Mouse (Mus musculus) kidney, embryonic 16.5 days (tissue): ENCODE results near the gene Dpep1. TPM values are rescaled to one million over a fixed set of nuclear protein-coding genes. Genes with fewer than 3 reads are reported as not detected.
A peak's percentile ranks its signal among the peaks of the same experiment; 100 is the strongest.

ENCODE experiments used
- ATAC-seq: fragments of 200-750 bp; cut with Nextera tagmentation; 2 replicates; pipeline ENCODE4 v1.8.0; 2017; ENCODE audit warnings: moderate TSS enrichment; ENCODE audit not compliant: low FRiP score, low TSS enrichment
- H3K27ac ChIP-seq: fragments of 300-500 bp; sonication (generic); 2 replicates; pipeline ENCODE4 v1.5.1; 2014; ENCODE audit warnings: low read length
- H3K27me3 ChIP-seq: fragments of 300-500 bp; sonication (generic); 2 replicates; pipeline ENCODE4 v1.6.1; 2014; ENCODE audit warnings: low read length, control low read depth, mixed read lengths; ENCODE audit not compliant: insufficient read depth
- H3K36me3 ChIP-seq: fragments of 300-500 bp; sonication (generic); 2 replicates; pipeline ENCODE4 v1.6.1; 2014; ENCODE audit warnings: low read length, control low read depth, mixed read lengths; ENCODE audit not compliant: insufficient read depth
- H3K4me1 ChIP-seq: fragments of 300-500 bp; sonication (generic); 2 replicates; pipeline ENCODE4 v1.6.1; 2014; ENCODE audit warnings: low read length, control low read depth, mixed read lengths; ENCODE audit not compliant: insufficient read depth
- H3K4me2 ChIP-seq: fragments of 300-500 bp; sonication (generic); replicated peaks from 2 replicates; pipeline ENCODE4 v1.6.1; 2014; ENCODE audit warnings: low read depth, low read length
- H3K4me3 ChIP-seq: fragments of 300-500 bp; sonication (generic); 2 replicates; pipeline ENCODE4 v1.5.1; 2014; ENCODE audit warnings: mild to moderate bottlenecking, low read length
- H3K9ac ChIP-seq: fragments of 300-500 bp; sonication (generic); replicated peaks from 2 replicates; pipeline ENCODE4 v1.6.1; 2014; ENCODE audit warnings: low read length
- H3K9me3 ChIP-seq: fragments of 300-500 bp; sonication (generic); 2 replicates; pipeline ENCODE4 v1.6.1; 2016; ENCODE audit warnings: low read length, control low read depth
- WGBS: fragments of 180-500 bp; shearing (Covaris S2); extraction: QIAGEN DNeasy Blood & Tissue Kit; methylation state at CpG from one replicate; pipeline ENCODE4 v1.1.7; 2014; 5-methylcytosine and 5-hydroxymethylcytosine counted together
- polyA plus RNA-seq: library from polyadenylated mRNA; unstranded; fragments of >200 nt; fragmentation: Nextera tagmentation; extraction: Ambion mirVana; gene quantifications from 2 replicates; pipeline ENCODE4 v1.2.1, GENCODE M21; 2015

The Dpep1 gene
- polyA plus RNA-seq, result 9.6 and 11.8 TPM in 2 replicates

DNA sequence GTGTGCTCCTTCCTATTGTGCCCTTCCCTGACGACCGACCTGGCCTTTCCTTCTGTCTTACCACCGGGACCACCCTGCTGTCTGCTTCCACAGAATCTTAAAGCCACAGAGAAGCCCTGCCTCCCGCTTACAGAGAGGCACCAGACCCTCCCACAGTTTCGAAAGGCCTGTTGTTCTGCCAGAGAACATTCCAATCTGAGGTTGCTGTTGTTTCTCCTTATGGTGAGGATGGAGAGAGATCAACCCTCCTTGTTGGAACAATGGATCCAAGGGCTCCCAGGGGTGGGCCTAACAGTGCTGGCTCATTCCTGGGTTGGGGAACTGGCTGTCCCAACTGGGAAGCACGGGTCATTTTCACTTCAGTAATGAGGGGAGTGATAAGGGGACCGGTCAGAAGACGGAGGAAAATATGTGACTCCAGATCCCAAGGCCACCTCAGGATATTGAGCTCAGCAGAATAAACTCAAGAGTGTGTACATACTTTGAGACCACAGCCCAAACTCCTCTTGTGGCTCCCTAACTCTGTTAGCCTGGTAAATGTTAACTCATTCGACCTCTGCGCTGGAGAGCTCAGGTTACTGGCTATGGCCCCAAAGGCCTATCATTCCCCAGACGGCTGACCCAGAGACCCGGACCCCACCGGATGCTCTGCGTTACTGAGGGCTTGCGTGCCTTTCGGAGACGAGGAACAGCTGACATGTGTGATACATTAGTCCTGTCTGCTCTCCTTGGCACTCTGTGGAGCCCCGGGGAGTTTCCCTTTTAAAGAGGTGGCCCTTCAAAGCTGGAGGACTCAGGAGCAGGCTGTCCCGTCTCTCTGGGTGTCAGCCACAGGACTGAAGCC is at the start of gene Dpep1:
Dpep1 (plus strand) TSS at position 677 of the 844 bp plus-strand sequence.
- Histone ChIP-seq H3K9ac (peak within 1 kb of the TSS; percentile 23; the same call in 1 of the 2 replicates), H3K9me3 (no peaks in the 10 kb centered on the region), H3K36me3 (no peaks in the 10 kb centered on the region), H3K27ac (peak within 1 kb of the TSS; percentile 69), H3K4me3 (no peak within 1 kb of the TSS), H3K4me2 (no peak within 1 kb of the TSS; the same call in 1 of the 2 replicates), H3K4me1 (peaks cover 16% of the 10 kb centered on the region), H3K27me3 (no peaks in the 10 kb centered on the region)
- ATAC-seq, result peak; percentile 60
- 17% methylated on average over 19 of the region's 19 CpGs for WGBS

DNA sequence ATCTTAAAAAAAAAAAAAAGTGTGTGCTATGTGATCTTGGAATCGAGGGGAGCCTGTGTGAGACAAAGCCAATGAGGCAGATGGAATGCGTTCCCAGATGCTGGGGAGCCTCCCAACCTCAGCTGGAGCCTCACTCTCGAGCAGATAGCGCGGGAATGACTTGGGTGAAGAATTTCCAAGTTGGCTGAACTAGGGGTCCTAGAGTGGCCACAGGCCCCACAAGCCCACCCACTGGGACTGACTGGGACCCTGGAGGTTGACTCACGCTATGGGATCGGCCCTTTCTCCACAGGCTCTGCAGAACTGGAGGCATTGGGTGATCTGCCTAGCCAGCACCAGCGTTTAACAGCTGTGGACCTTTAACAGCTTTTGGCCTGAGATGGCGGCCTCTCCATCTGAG is 49.8 kb upstream of the Dpep1 start:
- no peak for ATAC-seq
- WGBS, result 73% methylated on average over 9 of the region's 9 CpGs
- Histone ChIP-seq H3K4me3 (no peak overlapping the region), H3K27ac (no peak overlapping the region), H3K27me3 (no peaks in the 10 kb centered on the region), H3K36me3 (no peaks in the 10 kb centered on the region), H3K4me2 (no peak overlapping the region), H3K9ac (no peak overlapping the region), H3K9me3 (peaks cover 3% of the 10 kb centered on the region; the same call in 1 of the 2 replicates), H3K4me1 (peaks cover 20% of the 10 kb centered on the region)

DNA sequence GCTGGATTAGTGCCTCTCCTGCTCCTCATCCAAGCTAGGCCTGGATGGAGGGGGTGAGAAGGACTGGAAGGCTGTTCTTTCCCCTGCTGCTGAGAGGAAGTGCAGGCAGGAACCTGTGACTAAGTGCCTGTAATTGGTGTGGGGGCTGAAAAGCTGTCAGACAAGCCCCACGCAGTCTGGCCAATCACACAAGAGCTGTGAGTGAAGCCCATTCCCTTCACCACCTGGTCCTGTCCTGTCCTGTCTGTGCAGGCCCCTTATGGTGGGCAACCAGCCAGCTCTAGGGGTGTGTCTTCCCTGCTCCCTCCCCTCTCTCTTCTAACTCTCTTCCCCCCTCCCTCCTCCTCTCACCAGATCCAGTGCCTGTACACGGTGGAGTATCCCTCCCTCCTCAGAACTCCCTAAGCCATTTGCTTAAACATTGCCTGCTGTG is 48.4 kb upstream of the Dpep1 start:
- Histone ChIP-seq H3K9ac (peak overlapping the region; percentile 48), H3K4me2 (no peak overlapping the region), H3K9me3 (peaks cover 3% of the 10 kb centered on the region; the same call in 1 of the 2 replicates)

DNA sequence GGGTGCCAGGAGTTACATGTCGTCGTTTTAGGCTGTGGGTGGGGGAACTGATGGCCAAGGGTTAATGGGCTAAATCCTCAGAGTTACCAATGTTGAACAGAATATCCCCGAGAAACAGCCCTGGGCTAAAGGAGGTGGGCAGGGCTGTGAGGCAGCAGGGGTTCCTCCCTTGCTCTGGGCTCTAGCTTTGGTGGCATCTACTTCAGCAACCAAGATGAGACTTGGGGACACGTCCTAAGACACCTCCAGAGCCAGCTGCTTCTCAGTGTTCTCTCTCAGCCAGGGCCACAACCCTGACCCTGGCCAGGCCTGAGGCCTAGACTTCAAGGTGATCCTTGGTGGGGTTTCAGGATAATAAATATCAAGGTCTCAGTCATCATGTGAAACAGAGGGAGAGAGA is 47.3 kb upstream of the Dpep1 start:
- H3K27ac ChIP-seq, result no peak overlapping the region
- H3K4me2 ChIP-seq, result no peak overlapping the region
- WGBS, result 33% methylated on average over 4 of the region's 4 CpGs
- no peaks in the 10 kb centered on the region for H3K36me3 ChIP-seq
- H3K4me1 ChIP-seq, result peaks cover 25% of the 10 kb centered on the region
- no peak overlapping the region for H3K9ac ChIP-seq
- H3K27me3 ChIP-seq, result no peaks in the 10 kb centered on the region
- H3K4me3 ChIP-seq, result no peak overlapping the region
- ATAC-seq, result no peak
- no peaks in the 10 kb centered on the region for H3K9me3 ChIP-seq

More for the DNA sequence above, 48.4 kb upstream of the Dpep1 start:
- no peak overlapping the region for H3K4me3 ChIP-seq
- no peaks in the 10 kb centered on the region for H3K36me3 ChIP-seq
- H3K27me3 ChIP-seq, result no peaks in the 10 kb centered on the region
- ATAC-seq, result peak; percentile 91
- H3K4me1 ChIP-seq, result peaks cover 25% of the 10 kb centered on the region
- peak overlapping the region; percentile 73 for H3K27ac ChIP-seq
- 0% methylated on average over 2 of the region's 2 CpGs for WGBS

DNA sequence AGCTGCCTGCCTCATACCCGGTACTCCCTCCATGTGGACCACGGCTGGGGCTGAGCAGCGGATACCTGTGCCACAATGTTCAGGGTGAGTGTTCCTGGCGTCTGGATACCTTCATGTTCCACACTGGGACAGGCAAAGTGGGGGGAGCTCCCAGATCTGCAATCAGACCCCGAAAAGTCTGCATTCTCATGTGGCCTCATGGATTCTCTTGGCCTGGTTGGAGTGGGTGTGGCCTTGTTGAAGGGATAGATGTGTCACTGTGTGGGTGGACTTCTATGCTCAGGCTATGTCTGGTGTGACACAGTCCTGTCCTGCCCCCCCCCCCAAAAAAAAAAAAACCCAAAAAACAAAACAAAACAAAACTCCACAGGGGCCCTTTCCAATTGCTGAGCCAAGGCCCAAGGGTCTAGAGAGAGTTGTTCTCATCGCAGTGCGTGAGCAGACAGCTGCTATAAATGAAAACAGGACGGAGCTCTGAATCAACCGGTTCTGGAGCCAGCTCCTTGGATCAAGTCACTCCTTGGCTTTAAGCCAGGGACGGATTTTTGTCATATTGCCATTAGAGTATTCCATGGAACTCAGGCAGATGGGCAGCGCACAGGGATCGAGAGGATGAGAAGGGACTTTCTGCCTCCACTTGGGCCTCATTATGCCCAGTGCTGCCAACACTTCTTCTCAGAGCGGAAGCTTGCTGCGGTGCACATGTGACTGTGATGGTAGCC is 44.1 kb upstream of the Dpep1 start:
- H3K4me3 ChIP-seq, result no peak overlapping the region
- ATAC-seq, result peak; percentile 35; the same call in 1 of the 2 replicates
- no peak overlapping the region for H3K4me2 ChIP-seq
- H3K9ac ChIP-seq, result no peak overlapping the region
- H3K36me3 ChIP-seq, result no peaks in the 10 kb centered on the region
- no peaks in the 10 kb centered on the region for H3K9me3 ChIP-seq
- H3K4me1 ChIP-seq, result peaks cover 20% of the 10 kb centered on the region
- H3K27ac ChIP-seq, result peak overlapping the region; percentile 36
- WGBS, result 70% methylated on average over 14 of the region's 14 CpGs
- no peaks in the 10 kb centered on the region for H3K27me3 ChIP-seq

DNA sequence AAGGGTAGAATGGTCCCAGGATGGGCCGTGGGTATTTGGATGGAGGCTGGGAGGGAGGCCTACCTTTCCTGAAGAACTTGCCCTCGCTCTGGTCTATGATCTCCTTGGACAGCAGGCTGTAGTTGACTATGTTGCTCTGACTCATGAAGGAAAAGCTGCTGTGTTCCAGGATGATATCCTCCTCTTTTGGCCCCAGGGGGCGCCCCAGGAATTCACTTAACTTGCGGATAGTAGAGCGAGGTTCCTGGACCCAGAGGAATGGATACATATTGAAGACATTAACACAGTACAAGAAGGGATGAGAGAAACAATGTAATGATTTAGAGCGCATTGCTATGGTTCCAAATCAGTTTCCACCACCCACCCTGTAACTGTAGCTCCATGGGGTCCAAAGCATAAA is 40.8 kb upstream of the Dpep1 start:
- Histone ChIP-seq H3K4me1 (peaks cover 5% of the 10 kb centered on the region; the same call in 1 of the 2 replicates), H3K9ac (no peak overlapping the region), H3K36me3 (no peaks in the 10 kb centered on the region), H3K27me3 (no peaks in the 10 kb centered on the region), H3K4me3 (no peak overlapping the region), H3K9me3 (no peaks in the 10 kb centered on the region), H3K4me2 (no peak overlapping the region), H3K27ac (no peak overlapping the region)
- WGBS, result 62% methylated on average over 6 of the region's 6 CpGs
- ATAC-seq, result no peak

DNA sequence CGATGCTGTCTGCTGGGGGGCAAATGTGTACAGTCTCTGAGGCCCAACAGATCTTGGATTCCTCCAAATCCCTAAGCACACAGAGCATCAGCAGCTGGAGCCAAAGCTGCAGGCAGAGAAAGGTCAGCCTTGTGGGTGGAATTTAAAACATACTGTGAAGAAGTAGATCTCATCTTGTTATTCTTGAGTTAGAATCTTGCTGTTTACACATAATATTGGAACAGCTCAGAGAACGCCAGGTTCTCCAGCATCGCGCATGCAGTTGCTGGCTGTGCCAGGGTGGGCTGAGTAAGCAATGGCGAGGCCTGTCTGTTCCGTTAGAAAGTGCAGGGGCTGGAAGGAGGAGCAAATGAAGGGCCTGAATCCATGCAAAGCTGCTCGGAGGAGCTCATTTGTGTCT is 39.7 kb upstream of the Dpep1 start:
- no peak overlapping the region for H3K4me3 ChIP-seq
- no peak overlapping the region for H3K9ac ChIP-seq
- ATAC-seq, result no peak
- no peaks in the 10 kb centered on the region for H3K27me3 ChIP-seq
- H3K27ac ChIP-seq, result peak overlapping the region; percentile 26; the same call in 1 of the 2 replicates
- 77% methylated on average over 7 of the region's 7 CpGs for WGBS
- H3K4me2 ChIP-seq, result no peak overlapping the region
- no peaks in the 10 kb centered on the region for H3K9me3 ChIP-seq
- no peaks in the 10 kb centered on the region for H3K36me3 ChIP-seq
- H3K4me1 ChIP-seq, result peaks cover 10% of the 10 kb centered on the region; the same call in 1 of the 2 replicates

DNA sequence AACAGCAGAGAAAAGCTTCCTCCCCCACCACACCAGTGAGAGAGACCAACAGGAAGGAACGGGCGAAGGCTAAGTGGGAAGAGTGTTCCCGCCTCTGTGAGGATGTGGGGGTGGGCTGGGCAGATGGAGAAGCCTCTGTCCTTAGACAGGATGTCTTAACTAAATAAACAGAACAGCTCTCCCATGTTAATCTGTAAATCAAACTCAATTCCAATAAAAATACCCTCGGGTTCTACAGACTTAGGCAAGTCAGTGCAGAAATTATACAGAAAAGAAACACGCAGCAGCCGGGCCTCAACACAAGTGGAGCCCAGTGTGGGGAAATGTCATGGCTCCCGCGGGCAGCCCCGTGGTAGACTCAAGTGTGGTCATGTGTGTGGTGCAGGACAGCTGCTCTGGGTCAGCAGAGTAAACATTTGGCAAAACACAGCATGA is 35.3 kb upstream of the Dpep1 start:
- no peaks in the 10 kb centered on the region for H3K9me3 ChIP-seq
- no peak overlapping the region for H3K4me3 ChIP-seq
- H3K27ac ChIP-seq, result peak overlapping the region; percentile 71
- no peaks in the 10 kb centered on the region for H3K36me3 ChIP-seq
- no peaks in the 10 kb centered on the region for H3K27me3 ChIP-seq
- H3K4me2 ChIP-seq, result no peak overlapping the region
- H3K9ac ChIP-seq, result no peak overlapping the region
- WGBS, result 28% methylated on average over 9 of the region's 9 CpGs
- ATAC-seq, result peak; percentile 74
- H3K4me1 ChIP-seq, result peaks cover 5% of the 10 kb centered on the region; the same call in 1 of the 2 replicates

DNA sequence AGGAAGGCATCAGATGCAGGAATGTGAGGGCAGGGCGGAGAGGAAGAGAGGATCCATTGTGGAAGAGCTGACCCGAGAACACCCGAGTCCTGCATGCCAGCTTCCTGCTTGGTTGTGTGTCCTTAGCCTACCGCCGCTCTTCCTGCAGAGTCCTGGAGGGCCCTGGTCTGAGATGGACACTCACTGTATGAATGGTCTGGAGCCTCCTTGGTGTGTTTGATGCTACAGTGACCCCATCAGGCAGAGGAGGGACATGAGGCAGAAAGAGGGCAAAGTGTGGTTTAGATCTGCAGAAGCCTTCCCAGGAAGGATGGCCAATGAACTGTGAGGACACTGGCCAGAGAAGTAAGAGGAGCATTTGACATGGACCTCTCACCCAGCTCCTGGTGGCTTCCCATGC is 30.9 kb upstream of the Dpep1 start:
- WGBS, result 63% methylated on average over 5 of the region's 5 CpGs

More for the DNA sequence above, 30.9 kb upstream of the Dpep1 start:
- Histone ChIP-seq H3K9me3 (no peaks in the 10 kb centered on the region), H3K36me3 (no peaks in the 10 kb centered on the region), H3K27me3 (no peaks in the 10 kb centered on the region), H3K4me3 (no peak overlapping the region), H3K4me2 (no peak overlapping the region), H3K4me1 (peaks cover 9% of the 10 kb centered on the region; the same call in 1 of the 2 replicates), H3K27ac (no peak overlapping the region), H3K9ac (no peak overlapping the region)
- no peak for ATAC-seq
